Mouse (Mus musculus): ENCODE results near the gene Cacna2d3. TPM values are rescaled to one million over a fixed set of nuclear protein-coding genes. Genes with fewer than 3 reads are reported as not detected.

Gene Cacna2d3
- total and polyA plus RNA-seq, 2 experiments from 2014 or later = 0.19 TPM; not detected in 1

GRCm38 (mm10) chr14:29216106-29216505 is 505.6 kb downstream of the Cacna2d3 start:
- no peaks in the 10 kb centered on the region for H3K9me3 ChIP-seq (replicated peaks; ENCODE audit: control insufficient read depth, low read length)
- no peak overlapping the region for H3K4me2 ChIP-seq (ENCODE audit: low read depth, low read length)
- H3K36me3 ChIP-seq (replicated peaks; ENCODE audit: control insufficient read depth, insufficient read depth, low read length) = no peaks in the 10 kb centered on the region
- no peak overlapping the region for H3K9ac ChIP-seq (replicated peaks; ENCODE audit: low read depth, low read length)
- no peaks in the 10 kb centered on the region for H3K4me1 ChIP-seq (ENCODE audit: control insufficient read depth, insufficient read depth)
- no peaks in the 10 kb centered on the region for H3K27me3 ChIP-seq (ENCODE audit: control insufficient read depth, insufficient read depth, low read length)
- WGBS = 84% methylated on average over 1 of the region's 1 CpGs
- TF ChIP-seq CTCF (IDR thresholded peaks at IDR 0.05; ENCODE audit: low read depth) (no peak), EP300 (IDR thresholded peaks at IDR 0.05; ENCODE audit: low read depth) (no peak)
- ATAC-seq (ENCODE audit: insufficient read depth, low read depth) = no peak
- H3K27ac ChIP-seq (ENCODE audit: low read depth) = no peak overlapping the region
- no peak for DNase-seq (ENCODE audit: low spot score)
- no peak overlapping the region for H3K4me3 ChIP-seq (ENCODE audit: low read depth, low read length)

DNA sequence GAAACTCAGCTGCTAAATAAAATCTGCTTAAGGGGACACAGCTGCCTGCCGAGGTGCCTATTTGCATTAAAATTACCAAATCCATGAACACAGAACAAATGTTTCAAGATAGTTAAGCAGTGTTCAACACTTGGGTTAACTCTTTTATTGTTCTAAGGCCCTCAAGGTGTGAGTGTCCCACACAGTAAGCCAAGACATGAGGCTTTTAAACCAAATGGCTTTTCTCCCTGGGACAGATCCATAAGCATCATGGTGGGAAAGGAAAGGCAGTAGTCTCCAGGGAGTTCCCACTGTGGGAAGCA is 516.7 kb downstream of the Cacna2d3 start:
- H3K9ac ChIP-seq (replicated peaks; ENCODE audit: low read depth, low read length) = no peak overlapping the region
- no peaks in the 10 kb centered on the region for H3K36me3 ChIP-seq (replicated peaks; ENCODE audit: control insufficient read depth, insufficient read depth, low read length)
- TF ChIP-seq CTCF (IDR thresholded peaks at IDR 0.05; ENCODE audit: low read depth) (no peak), EP300 (IDR thresholded peaks at IDR 0.05; ENCODE audit: low read depth) (no peak)
- no peak overlapping the region for H3K4me3 ChIP-seq (ENCODE audit: low read depth, low read length)
- H3K9me3 ChIP-seq (replicated peaks; ENCODE audit: control insufficient read depth, low read length) = no peaks in the 10 kb centered on the region
- no peaks in the 10 kb centered on the region for H3K27me3 ChIP-seq (ENCODE audit: control insufficient read depth, insufficient read depth, low read length)
- DNase-seq (ENCODE audit: low spot score) (no peak), ATAC-seq (ENCODE audit: insufficient read depth, low read depth) (no peak)
- H3K4me1 ChIP-seq (ENCODE audit: control insufficient read depth, insufficient read depth) = no peaks in the 10 kb centered on the region
- H3K27ac ChIP-seq (ENCODE audit: low read depth) = no peak overlapping the region
- no peak overlapping the region for H3K4me2 ChIP-seq (ENCODE audit: low read depth, low read length)
- 70% methylated on average over 1 of the region's 1 CpGs for WGBS

DNA sequence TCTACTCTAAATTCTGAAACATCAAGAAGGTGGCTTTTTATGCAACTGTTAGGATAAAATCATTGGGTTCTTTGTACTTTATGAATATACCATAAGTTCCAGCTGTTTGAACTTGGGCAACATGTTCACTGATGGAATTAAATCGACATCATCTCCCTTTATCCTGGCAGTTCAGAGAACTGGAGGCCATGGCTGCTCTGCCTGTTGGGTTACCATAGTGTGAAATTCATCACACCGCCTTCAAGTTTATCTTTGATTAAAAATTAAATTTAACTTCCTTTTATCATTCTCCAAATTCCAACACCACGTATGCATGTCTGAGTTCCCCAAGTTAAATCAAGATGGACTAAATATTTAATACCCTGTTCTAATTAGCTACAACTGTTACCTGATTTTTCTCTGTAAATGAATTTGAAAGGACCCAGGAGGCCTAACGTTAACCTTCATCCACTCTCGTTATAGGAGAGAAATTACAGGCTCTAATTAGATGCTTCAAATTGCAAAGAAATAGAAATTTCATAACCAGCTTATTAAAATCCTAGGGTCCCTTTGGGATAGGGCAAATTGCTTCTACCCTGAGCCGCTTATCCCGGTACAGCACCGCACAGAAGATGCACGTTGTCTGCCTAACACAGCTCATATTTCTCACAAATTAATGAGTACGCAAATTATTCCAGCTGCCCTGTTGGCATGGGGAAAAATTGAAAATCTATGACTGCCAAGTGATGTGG is 517.3 kb downstream of the Cacna2d3 start:
- 79% methylated on average over 10 of the region's 10 CpGs for WGBS
- Histone ChIP-seq H3K4me2 (ENCODE audit: low read depth, low read length) (no peak overlapping the region), H3K4me3 (ENCODE audit: low read depth, low read length) (no peak overlapping the region), H3K4me1 (ENCODE audit: control insufficient read depth, insufficient read depth) (no peaks in the 10 kb centered on the region), H3K36me3 (replicated peaks; ENCODE audit: control insufficient read depth, insufficient read depth, low read length) (no peaks in the 10 kb centered on the region), H3K27ac (ENCODE audit: low read depth) (no peak overlapping the region), H3K9me3 (replicated peaks; ENCODE audit: control insufficient read depth, low read length) (no peaks in the 10 kb centered on the region), H3K9ac (replicated peaks; ENCODE audit: low read depth, low read length) (no peak overlapping the region), H3K27me3 (ENCODE audit: control insufficient read depth, insufficient read depth, low read length) (no peaks in the 10 kb centered on the region)
- ATAC-seq (ENCODE audit: insufficient read depth, low read depth) (no peak), DNase-seq (ENCODE audit: low spot score) (no peak)
- no peak for TF ChIP-seq EP300 (IDR thresholded peaks at IDR 0.05; ENCODE audit: low read depth)

- Histone ChIP-seq H3K9me3 (replicated peaks; ENCODE audit: control insufficient read depth, low read length) (no peaks in the 10 kb centered on the region), H3K36me3 (replicated peaks; ENCODE audit: control insufficient read depth, insufficient read depth, low read length) (no peaks in the 10 kb centered on the region), H3K4me2 (ENCODE audit: low read depth, low read length) (no peak overlapping the region), H3K4me1 (ENCODE audit: control insufficient read depth, insufficient read depth) (no peaks in the 10 kb centered on the region), H3K9ac (replicated peaks; ENCODE audit: low read depth, low read length) (no peak overlapping the region), H3K27ac (ENCODE audit: low read depth) (no peak overlapping the region), H3K27me3 (ENCODE audit: control insufficient read depth, insufficient read depth, low read length) (no peaks in the 10 kb centered on the region), H3K4me3 (ENCODE audit: low read depth, low read length) (no peak overlapping the region)
- ATAC-seq (ENCODE audit: insufficient read depth, low read depth) (no peak), DNase-seq (ENCODE audit: low spot score) (no peak)
- TF ChIP-seq EP300 (IDR thresholded peaks at IDR 0.05; ENCODE audit: low read depth) (no peak), CTCF (IDR thresholded peaks at IDR 0.05; ENCODE audit: low read depth) (no peak)
Observed at GRCm38 (mm10) chr14:29196171-29196570, 525.5 kb downstream of the Cacna2d3 start.

DNA sequence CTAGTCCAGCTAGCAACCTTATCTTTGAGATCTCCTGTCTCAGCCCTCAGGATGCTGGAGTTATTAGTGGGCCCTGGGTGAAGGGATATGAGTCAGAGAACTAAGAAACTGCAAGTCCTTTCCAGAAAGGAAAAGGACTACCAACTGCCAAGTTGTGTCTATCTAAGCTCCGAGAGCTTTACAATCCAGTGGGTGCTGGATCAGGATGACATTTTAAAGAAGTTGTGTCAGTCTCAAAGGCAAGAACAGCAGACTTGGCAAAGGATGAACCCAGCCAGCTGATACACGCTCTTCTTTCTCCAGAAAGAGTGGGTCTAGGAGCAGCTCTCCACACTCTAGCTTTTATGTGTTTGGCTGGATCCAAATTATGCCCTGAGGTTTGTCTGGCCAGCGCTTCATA is 530.2 kb downstream of the Cacna2d3 start:
- DNase-seq (ENCODE audit: low spot score) (no peak), ATAC-seq (ENCODE audit: insufficient read depth, low read depth) (no peak)
- no peak overlapping the region for H3K4me2 ChIP-seq (ENCODE audit: low read depth, low read length)
- H3K9me3 ChIP-seq (replicated peaks; ENCODE audit: control insufficient read depth, low read length) = no peaks in the 10 kb centered on the region
- no peaks in the 10 kb centered on the region for H3K36me3 ChIP-seq (replicated peaks; ENCODE audit: control insufficient read depth, insufficient read depth, low read length)
- H3K27me3 ChIP-seq (ENCODE audit: control insufficient read depth, insufficient read depth, low read length) = no peaks in the 10 kb centered on the region
- H3K4me3 ChIP-seq (ENCODE audit: low read depth, low read length) = no peak overlapping the region
- H3K9ac ChIP-seq (replicated peaks; ENCODE audit: low read depth, low read length) = no peak overlapping the region
- no peaks in the 10 kb centered on the region for H3K4me1 ChIP-seq (ENCODE audit: control insufficient read depth, insufficient read depth)
- TF ChIP-seq EP300 (IDR thresholded peaks at IDR 0.05; ENCODE audit: low read depth) (no peak), CTCF (IDR thresholded peaks at IDR 0.05; ENCODE audit: low read depth) (no peak)
- H3K27ac ChIP-seq (ENCODE audit: low read depth) = no peak overlapping the region
- WGBS = 76% methylated on average over 3 of the region's 3 CpGs

GRCm38 (mm10) chr14:29183730-29184129 is 537.9 kb downstream of the Cacna2d3 start:
- Histone ChIP-seq H3K27ac (ENCODE audit: low read depth) (no peak overlapping the region), H3K9me3 (replicated peaks; ENCODE audit: control insufficient read depth, low read length) (no peaks in the 10 kb centered on the region), H3K9ac (replicated peaks; ENCODE audit: low read depth, low read length) (no peak overlapping the region), H3K36me3 (replicated peaks; ENCODE audit: control insufficient read depth, insufficient read depth, low read length) (no peaks in the 10 kb centered on the region), H3K4me1 (ENCODE audit: control insufficient read depth, insufficient read depth) (no peaks in the 10 kb centered on the region), H3K4me3 (ENCODE audit: low read depth, low read length) (no peak overlapping the region), H3K4me2 (ENCODE audit: low read depth, low read length) (no peak overlapping the region), H3K27me3 (ENCODE audit: control insufficient read depth, insufficient read depth, low read length) (no peaks in the 10 kb centered on the region)
- no peak for DNase-seq (ENCODE audit: low spot score)
- no peak for TF ChIP-seq EP300 (IDR thresholded peaks at IDR 0.05; ENCODE audit: low read depth)
- no peak for TF ChIP-seq CTCF (IDR thresholded peaks at IDR 0.05; ENCODE audit: low read depth)
- ATAC-seq (ENCODE audit: insufficient read depth, low read depth) = no peak
- WGBS = 81% methylated on average over 5 of the region's 5 CpGs

All from heart, postnatal 0 days (tissue).